Mouse (Mus musculus) embryonic facial prominence, embryonic 12.5 days (tissue): ENCODE measurements around the gene D430019H16Rik. TPM values are rescaled to one million over a fixed set of nuclear protein-coding genes. Genes with fewer than 3 reads are reported as not detected.
A peak's percentile ranks its signal among the peaks of the same experiment; 100 is the strongest.

Experiments used
- ATAC-seq: fragments of 200-750 bp; cut with Nextera tagmentation; 2 replicates; pipeline ENCODE4 v1.8.0; 2017; ENCODE audit not compliant: insufficient number of reproducible peaks, insufficient read depth, low FRiP score, low TSS enrichment
- H3K27ac ChIP-seq: fragments of 300-500 bp; sonication (generic); 2 replicates; pipeline ENCODE4 v1.5.1; 2016; ENCODE audit warnings: mild to moderate bottlenecking
- H3K27me3 ChIP-seq: fragments of 300-500 bp; sonication (generic); 2 replicates; pipeline ENCODE4 v1.6.1; 2016; ENCODE audit warnings: mild to moderate bottlenecking, moderate library complexity
- H3K36me3 ChIP-seq: fragments of 300-500 bp; sonication (generic); 2 replicates; pipeline ENCODE4 v1.6.1; 2016; ENCODE audit warnings: mild to moderate bottlenecking
- H3K4me1 ChIP-seq: fragments of 300-500 bp; sonication (generic); 2 replicates; pipeline ENCODE4 v1.6.1; 2016
- H3K4me2 ChIP-seq: fragments of 300-500 bp; sonication (generic); replicated peaks from 2 replicates; pipeline ENCODE4 v1.6.1; 2016; ENCODE audit warnings: mild to moderate bottlenecking, moderate library complexity
- H3K4me3 ChIP-seq: fragments of 300-500 bp; sonication (generic); 2 replicates; pipeline ENCODE4 v1.5.1; 2016; ENCODE audit warnings: mild to moderate bottlenecking
- H3K9ac ChIP-seq: fragments of 300-500 bp; sonication (generic); 2 replicates; pipeline ENCODE4 v1.6.1; 2016; ENCODE audit warnings: mild to moderate bottlenecking, moderate library complexity
- H3K9me3 ChIP-seq: fragments of 300-500 bp; sonication (generic); 2 replicates; pipeline ENCODE4 v1.6.1; 2016; ENCODE audit warnings: mild to moderate bottlenecking, moderate library complexity
- WGBS: fragments of 180-500 bp; shearing (Covaris S2); methylation state at CpG from one replicate; pipeline ENCODE4 v1.1.7; 2016; 5-methylcytosine and 5-hydroxymethylcytosine counted together
- polyA plus RNA-seq: library from polyadenylated mRNA; unstranded; fragments of >200 nt; fragmentation: Nextera tagmentation; extraction: Ambion mirVana; gene quantifications from 2 replicates; pipeline ENCODE4 v1.2.1, GENCODE M21; 2016

Gene D430019H16Rik
- 3.6 and 3.9 TPM in 2 replicates for polyA plus RNA-seq

DNA sequence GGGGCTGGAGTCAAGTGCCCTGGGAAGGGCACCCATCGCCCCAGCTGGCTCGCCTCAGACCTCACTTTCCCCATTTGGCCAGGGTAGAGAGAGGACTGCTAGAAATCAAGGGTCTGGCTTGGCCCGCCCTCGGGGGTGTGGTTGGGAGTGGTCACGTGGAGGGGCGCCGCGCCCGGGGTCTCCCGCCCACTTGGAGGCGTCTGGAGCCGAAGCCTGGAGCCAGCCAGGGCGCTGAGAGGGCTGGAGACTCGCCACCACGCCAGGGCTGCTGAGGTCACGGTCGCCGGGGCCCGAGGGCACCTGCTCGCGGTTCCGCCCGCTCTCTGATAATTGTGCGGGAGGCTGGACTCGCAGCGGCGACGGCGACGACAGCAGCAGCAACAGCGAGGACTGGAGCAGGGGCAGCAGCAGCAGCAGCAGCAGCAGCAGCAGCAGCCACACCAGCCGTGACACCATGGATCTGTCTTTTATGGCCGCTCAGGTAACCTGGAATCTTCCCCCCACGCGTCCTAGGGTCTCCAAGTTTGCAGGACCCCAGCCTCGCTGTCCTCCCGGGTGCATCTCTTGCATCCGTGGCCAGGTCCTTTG lies at the start of gene D430019H16Rik:
D430019H16Rik (plus strand) TSS at position 187 of the 588 bp plus-strand sequence.
- Histone ChIP-seq H3K9me3 (no peaks in the 10 kb centered on the region), H3K9ac (peak within 1 kb of the TSS; percentile 74), H3K4me1 (peaks cover 29% of the 10 kb centered on the region), H3K4me3 (peak within 1 kb of the TSS; percentile 75), H3K27ac (peak within 1 kb of the TSS; percentile 66; the same call in 1 of the 2 replicates), H3K36me3 (no peaks in the 10 kb centered on the region), H3K27me3 (no peaks in the 10 kb centered on the region), H3K4me2 (peak within 1 kb of the TSS; percentile 83)
- ATAC-seq, result peak; percentile 86
- WGBS, result 1% methylated on average over 38 of the region's 38 CpGs

DNA sequence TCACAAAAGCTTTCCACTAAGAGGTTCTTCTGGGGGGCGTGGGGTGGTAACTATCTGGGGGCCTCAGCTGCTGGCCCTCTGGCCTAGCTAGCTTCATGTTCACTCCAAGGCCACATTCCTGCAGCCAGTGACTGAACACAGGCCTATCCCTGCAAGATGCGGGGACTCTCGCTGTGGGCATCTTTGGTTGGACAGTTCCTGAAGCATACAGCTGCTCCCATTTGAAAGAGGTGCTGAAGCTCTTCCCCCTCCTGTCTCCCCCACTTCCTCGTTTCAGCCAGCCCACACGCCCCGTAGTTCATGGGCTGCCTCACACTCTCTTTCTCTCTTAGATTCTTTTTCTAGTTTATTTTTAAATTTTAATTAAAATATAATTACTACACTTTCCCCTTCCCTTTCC lies 47.6 kb upstream of the D430019H16Rik start:
- Histone ChIP-seq H3K4me1 (no peaks in the 10 kb centered on the region), H3K4me3 (no peak overlapping the region), H3K4me2 (no peak overlapping the region), H3K9me3 (no peaks in the 10 kb centered on the region), H3K36me3 (no peaks in the 10 kb centered on the region), H3K27ac (no peak overlapping the region), H3K27me3 (no peaks in the 10 kb centered on the region), H3K9ac (no peak overlapping the region)
- WGBS, result 71% methylated on average over 6 of the region's 6 CpGs
- ATAC-seq, result no peak

DNA sequence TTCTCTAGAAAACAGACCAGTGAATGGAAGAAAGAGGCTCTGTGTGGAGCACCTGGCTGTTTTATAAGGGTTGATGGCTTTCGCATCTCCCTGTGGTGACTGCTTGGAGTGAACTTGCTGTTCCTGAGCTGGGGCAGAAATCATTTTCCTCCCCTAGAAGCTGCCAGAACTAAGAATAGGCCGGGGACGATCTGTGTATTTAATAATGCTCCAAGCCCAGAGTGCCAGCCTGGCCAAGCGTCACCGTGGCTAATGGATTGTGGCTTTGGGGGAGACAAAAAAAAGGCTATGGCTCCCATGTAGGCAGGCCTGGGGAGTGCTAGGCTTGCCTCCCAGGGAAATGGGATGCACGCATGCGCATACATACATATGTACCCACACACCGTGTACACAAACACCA lies 39.7 kb upstream of the D430019H16Rik start:
- Histone ChIP-seq H3K36me3 (no peaks in the 10 kb centered on the region), H3K27me3 (no peaks in the 10 kb centered on the region), H3K4me2 (no peak overlapping the region), H3K4me1 (no peaks in the 10 kb centered on the region), H3K9me3 (no peaks in the 10 kb centered on the region), H3K4me3 (no peak overlapping the region), H3K27ac (no peak overlapping the region), H3K9ac (no peak overlapping the region)
- ATAC-seq, result no peak
- 91% methylated on average over 8 of the region's 8 CpGs for WGBS

DNA sequence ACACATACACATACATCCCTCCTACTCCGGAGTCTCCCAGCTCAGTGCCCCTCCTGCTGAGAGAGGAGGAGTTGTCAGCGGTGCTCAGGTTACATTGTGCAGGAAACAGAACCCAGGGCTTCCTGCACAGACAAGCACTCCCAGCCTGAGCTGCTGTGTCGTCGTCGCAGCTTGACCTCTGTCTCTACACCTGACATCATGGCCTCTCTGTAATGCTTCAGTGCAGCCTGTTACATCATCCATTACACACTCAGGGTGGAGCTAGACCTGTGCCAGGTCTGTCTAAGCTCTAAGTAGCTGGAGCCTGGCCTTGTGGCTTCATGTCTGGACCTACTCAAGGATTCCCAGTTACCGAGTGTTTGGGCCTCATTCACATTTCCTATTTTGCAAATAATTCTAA lies 33.2 kb upstream of the D430019H16Rik start:
- ATAC-seq, result 0 out of 2 replicates have a peak, but pooled peaks have one; percentile 59
- whole genome bisulfite sequencing, result 28% methylated on average over 6 of the region's 6 CpGs
- Histone ChIP-seq H3K4me3 (no peak overlapping the region), H3K9me3 (no peaks in the 10 kb centered on the region), H3K4me2 (no peak overlapping the region), H3K27me3 (no peaks in the 10 kb centered on the region), H3K27ac (no peak overlapping the region), H3K9ac (no peak overlapping the region), H3K36me3 (no peaks in the 10 kb centered on the region), H3K4me1 (no peaks in the 10 kb centered on the region)

DNA sequence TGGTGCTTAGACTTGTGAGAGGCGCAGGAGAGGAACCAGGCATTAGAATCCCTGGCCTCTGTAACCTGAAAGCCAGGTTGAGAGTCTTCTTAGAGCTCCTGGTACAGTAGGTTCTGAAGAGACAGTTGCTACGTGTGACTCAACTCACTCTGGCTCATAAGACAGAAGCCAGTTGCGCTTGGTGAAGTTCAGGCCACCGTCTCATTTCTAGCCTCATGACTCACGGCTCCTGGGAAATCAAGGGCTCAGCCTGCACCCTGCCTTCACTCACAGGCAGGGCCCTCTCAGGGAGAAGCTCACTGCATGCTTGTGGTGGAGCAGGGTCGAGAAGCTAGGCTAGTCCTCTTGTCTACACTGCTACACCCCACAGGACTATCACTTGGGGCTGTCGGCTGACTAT lies 27.1 kb upstream of the D430019H16Rik start:
- Histone ChIP-seq H3K9me3 (no peaks in the 10 kb centered on the region), H3K4me2 (no peak overlapping the region), H3K4me3 (no peak overlapping the region), H3K9ac (no peak overlapping the region), H3K27ac (no peak overlapping the region), H3K27me3 (no peaks in the 10 kb centered on the region), H3K36me3 (no peaks in the 10 kb centered on the region), H3K4me1 (no peaks in the 10 kb centered on the region)
- ATAC-seq, result no peak
- 76% methylated on average over 7 of the region's 7 CpGs for WGBS

DNA sequence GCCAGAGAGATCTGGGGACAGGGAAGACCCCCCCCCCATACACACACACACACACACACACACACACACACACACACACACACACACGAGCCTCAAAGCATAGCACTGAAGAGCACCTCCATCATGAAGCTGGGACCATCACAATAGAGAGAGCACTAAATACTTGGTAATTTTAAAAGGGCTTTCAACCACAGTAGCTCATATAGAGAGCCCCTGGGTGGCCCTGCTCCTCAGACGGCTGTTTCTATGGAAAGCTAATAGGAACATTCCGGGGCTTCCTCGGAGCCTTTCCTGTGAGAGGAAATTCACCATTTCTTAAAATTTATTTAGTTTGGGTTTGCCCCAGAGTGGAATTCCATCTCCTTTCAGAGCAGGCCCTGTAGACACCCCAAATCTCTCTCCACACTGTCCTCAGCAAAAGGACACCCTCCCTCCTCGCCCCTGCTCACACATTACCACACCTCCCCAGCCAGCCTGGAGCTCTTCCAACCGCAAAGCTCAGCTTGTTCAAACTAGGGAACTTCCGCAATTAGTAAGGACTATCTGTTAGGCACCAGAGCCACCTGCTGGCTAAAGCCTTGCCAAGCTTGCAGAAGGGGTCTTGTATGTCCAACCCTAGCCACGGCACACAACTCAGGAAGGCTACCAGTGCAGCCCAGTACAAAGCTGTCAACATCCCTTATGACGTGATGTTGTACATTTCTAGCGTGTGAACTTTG lies 26.5 kb upstream of the D430019H16Rik start:
- Histone ChIP-seq H3K36me3 (no peaks in the 10 kb centered on the region), H3K4me1 (no peaks in the 10 kb centered on the region), H3K27me3 (no peaks in the 10 kb centered on the region), H3K9ac (no peak overlapping the region), H3K4me3 (no peak overlapping the region), H3K27ac (no peak overlapping the region), H3K4me2 (0 out of 2 replicates have a peak overlapping the region, but pooled peaks have one; percentile 14), H3K9me3 (no peaks in the 10 kb centered on the region)
- ATAC-seq, result peak; percentile 53; the same call in 1 of the 2 replicates
- 23% methylated on average over 10 of the region's 10 CpGs for WGBS

DNA sequence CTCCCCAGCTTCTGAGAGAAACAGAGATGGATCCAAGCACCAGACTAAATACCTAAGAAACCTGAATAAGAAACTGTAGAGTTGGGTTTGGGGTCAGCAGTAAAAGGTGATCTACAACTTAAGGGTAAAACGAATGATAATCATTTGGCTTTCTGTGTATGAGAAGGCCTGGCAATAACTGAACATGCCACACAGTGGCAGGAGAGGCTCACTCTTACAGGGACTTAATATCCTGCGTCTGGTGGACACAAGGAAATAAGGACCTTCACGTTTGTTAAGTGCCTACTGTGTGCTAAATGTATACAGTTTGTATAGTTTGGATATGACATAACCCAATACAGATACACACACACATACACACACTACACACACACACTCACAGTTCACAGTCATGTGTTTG lies 21.8 kb upstream of the D430019H16Rik start:
- Histone ChIP-seq H3K4me1 (no peaks in the 10 kb centered on the region), H3K9me3 (no peaks in the 10 kb centered on the region), H3K9ac (no peak overlapping the region), H3K27me3 (no peaks in the 10 kb centered on the region), H3K4me2 (no peak overlapping the region), H3K36me3 (no peaks in the 10 kb centered on the region), H3K27ac (no peak overlapping the region), H3K4me3 (no peak overlapping the region)
- ATAC-seq, result no peak
- 58% methylated on average over 3 of the region's 3 CpGs for WGBS

DNA sequence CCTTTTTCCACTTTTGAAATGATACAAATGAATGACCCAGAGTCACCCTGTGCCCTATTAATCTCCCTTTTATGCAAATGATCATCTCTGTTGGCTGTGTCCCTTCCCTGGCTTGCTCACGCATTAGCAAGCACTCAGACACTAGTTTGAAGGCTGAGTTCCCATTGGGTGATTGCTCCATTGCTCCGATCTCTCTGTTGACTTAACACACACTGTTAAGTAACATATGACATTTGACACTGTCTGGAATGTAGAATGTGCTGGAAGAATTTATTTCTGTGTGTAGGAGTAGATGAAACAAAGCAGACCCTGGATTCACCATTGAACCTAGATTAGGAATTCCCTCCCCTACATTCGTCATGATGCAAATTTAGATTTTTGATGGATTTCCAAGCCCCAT lies 20.8 kb upstream of the D430019H16Rik start:
- Histone ChIP-seq H3K9me3 (no peaks in the 10 kb centered on the region), H3K4me2 (no peak overlapping the region), H3K4me1 (no peaks in the 10 kb centered on the region), H3K4me3 (no peak overlapping the region), H3K27ac (no peak overlapping the region), H3K36me3 (no peaks in the 10 kb centered on the region), H3K27me3 (no peaks in the 10 kb centered on the region), H3K9ac (no peak overlapping the region)
- 67% methylated on average over 3 of the region's 3 CpGs for WGBS
- no peak for ATAC-seq

DNA sequence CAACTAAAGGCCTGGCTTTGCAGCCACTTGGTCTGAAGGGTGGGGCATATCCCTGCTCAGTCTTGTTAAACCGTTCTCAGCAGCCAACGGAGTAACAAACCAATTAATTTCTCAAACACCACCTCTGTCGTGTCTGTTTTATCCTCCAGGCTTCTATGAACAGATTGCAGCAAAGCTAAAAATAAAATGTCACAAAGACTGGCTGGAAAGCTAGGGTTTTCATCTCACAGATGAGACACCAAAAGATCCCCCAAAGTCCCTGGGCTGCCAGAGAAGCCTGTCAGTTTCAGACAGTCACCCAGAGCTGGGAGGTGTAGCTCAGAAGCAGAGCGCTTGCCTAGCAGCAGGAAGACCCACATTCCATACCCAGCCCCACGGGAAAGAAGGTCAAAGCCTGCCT lies 15.4 kb upstream of the D430019H16Rik start:
- H3K4me1 ChIP-seq, result no peaks in the 10 kb centered on the region
- no peak for ATAC-seq
- no peak overlapping the region for H3K9ac ChIP-seq
- no peak overlapping the region for H3K4me2 ChIP-seq
- no peaks in the 10 kb centered on the region for H3K9me3 ChIP-seq
- no peak overlapping the region for H3K27ac ChIP-seq
- 40% methylated on average over 5 of the region's 5 CpGs for WGBS
- no peaks in the 10 kb centered on the region for H3K27me3 ChIP-seq
- no peaks in the 10 kb centered on the region for H3K36me3 ChIP-seq
- H3K4me3 ChIP-seq, result no peak overlapping the region

DNA sequence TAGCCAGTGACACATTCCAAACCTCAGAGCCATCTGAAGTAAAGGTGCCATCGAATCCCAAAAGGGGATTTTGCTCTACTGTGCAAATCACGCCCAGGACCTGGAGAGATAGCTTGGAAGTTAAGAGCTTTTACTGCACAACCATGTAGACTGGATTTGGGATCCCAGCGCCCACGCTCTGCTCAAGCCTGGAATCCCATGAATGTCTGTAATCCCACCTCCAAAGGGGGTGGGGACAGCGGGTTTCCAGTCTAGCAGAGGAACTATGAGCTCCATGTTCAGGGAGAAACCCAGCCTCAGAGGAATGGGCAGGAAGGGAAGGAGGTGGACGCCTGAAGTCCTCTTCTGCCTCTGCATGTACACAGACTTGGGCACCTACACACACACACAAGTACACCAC lies 13.7 kb upstream of the D430019H16Rik start:
- WGBS, result 71% methylated on average over 6 of the region's 6 CpGs
- H3K36me3 ChIP-seq, result no peaks in the 10 kb centered on the region
- H3K27me3 ChIP-seq, result no peaks in the 10 kb centered on the region
- H3K4me1 ChIP-seq, result no peaks in the 10 kb centered on the region
- no peak overlapping the region for H3K4me3 ChIP-seq
- no peak overlapping the region for H3K27ac ChIP-seq
- no peaks in the 10 kb centered on the region for H3K9me3 ChIP-seq
- ATAC-seq, result no peak
- no peak overlapping the region for H3K9ac ChIP-seq
- no peak overlapping the region for H3K4me2 ChIP-seq

DNA sequence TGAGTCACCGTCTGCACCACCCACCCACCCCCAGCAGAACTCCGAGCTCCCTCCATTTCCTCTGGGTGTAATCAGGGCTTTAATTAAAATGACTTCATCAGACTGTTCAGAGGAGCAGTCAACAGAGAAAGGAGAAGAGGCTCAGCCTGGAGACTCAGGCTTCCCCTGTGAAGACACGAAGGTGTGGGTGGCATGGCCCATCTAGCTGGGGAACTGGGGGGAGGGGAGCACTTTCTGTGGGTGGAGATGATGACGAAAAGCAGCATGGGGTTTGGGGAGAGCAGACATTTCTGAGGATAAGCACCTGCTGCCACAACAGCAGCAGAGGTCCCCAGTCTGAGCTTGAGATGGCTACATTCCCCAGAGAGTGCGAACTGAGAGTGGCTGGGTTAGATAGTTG lies 10.1 kb upstream of the D430019H16Rik start:
- H3K9ac ChIP-seq, result no peak overlapping the region
- H3K4me1 ChIP-seq, result no peaks in the 10 kb centered on the region
- H3K4me3 ChIP-seq, result no peak overlapping the region
- H3K27ac ChIP-seq, result no peak overlapping the region
- H3K27me3 ChIP-seq, result no peaks in the 10 kb centered on the region
- 68% methylated on average over 5 of the region's 5 CpGs for WGBS
- H3K4me2 ChIP-seq, result no peak overlapping the region
- no peaks in the 10 kb centered on the region for H3K9me3 ChIP-seq
- H3K36me3 ChIP-seq, result no peaks in the 10 kb centered on the region
- no peak for ATAC-seq

DNA sequence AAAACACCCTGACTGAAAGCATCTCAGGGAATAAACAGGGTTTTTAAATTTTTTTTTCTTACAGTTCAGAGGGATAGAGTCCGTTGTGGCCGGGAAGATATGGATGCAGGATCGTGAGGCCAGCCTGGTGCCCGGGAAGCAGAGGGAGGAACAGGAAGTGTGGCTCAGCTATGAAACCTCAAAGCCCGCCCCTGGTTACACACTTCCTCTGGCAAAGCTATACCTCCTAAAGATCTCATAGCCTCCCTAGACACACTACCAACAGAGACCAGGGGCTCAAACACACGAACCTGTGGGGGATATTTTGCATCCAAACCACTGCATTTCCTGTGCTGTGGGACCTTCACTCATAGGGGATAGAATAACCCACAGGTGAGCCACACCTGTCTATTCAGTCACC lies 7.9 kb upstream of the D430019H16Rik start:
- Histone ChIP-seq H3K27me3 (no peaks in the 10 kb centered on the region), H3K9me3 (no peaks in the 10 kb centered on the region), H3K36me3 (no peaks in the 10 kb centered on the region), H3K4me1 (no peaks in the 10 kb centered on the region), H3K27ac (no peak overlapping the region), H3K9ac (no peak overlapping the region), H3K4me3 (no peak overlapping the region), H3K4me2 (no peak overlapping the region)
- WGBS, result 76% methylated on average over 6 of the region's 6 CpGs
- ATAC-seq, result no peak
